Mouse (Mus musculus): ENCODE results near the gene Olfr279. TPM values are rescaled to one million over a fixed set of nuclear protein-coding genes. Genes with fewer than 3 reads are reported as not detected.

The Olfr279 gene
- not detected in 2 replicates for polyA plus RNA-seq (2012; rRNA removed)

DNA sequence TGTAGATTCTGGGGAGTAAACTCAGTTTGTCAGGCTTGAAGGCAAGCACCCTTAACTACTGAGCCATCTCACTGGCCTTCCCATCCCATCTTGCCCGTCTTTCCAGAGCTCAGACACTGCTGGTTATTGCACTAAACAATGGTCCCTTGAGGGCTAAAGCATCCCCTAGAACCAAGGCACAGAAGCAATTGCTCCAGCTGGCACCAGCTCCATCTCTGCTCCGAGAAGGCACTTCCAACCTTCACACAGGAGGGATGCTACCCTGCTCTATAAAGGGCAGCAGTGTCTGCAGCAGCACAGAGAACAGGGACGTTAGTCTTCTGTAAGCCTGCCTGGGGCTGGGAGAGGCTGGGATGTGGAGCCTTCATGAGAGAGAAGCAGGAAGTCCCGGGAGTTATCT, at the start of gene Olfr279:
Gene Olfr279, plus strand, starts transcription at position 301 of the 400 bp plus-strand sequence.

DNA sequence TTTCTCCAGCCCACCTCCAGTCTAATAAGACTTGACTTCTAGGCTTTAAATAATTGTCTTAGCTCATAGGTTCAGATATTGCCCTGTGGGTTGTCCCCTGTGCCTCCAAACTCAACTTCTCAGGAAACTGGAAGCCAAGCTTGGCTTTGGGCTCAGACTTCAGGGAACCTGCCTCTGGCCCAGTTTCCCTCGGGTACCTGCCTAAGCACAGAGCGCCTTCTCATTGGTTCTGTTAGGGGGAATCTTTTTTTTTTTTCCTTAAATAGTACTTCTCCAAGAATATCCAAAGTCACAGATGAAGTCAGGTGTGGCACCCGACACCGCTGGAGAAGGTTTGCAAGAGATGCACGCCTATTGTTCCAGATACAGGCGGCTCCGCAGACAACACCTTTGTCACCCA, 39.9 kb upstream of the Olfr279 start, which contains the start of gene Olfr281:
Gene Olfr281, plus strand, starts transcription at position 301 of the 400 bp plus-strand sequence.

DNA sequence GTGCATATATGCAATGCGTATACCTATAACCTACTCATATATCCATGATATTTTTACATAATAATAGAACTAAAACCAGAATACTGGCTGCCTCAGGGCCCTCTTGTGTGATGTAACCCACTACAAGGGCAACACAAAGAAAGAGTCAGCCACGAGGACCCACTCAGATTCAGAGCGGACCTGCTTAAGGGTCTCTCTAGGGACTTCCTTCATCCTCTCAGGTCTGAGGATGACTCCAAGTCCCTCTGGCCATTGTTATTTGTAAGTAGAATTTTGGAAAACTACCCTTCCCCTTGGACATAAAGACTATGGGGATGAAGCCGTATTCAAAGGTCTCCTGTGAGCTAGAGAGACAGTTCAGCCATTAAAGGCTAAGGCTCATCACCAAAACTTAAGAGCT, 22.6 kb upstream of the Olfr279 start, which contains the start of gene OR5BS1P:
Gene OR5BS1P, plus strand, starts transcription at position 301 of the 400 bp plus-strand sequence.

DNA sequence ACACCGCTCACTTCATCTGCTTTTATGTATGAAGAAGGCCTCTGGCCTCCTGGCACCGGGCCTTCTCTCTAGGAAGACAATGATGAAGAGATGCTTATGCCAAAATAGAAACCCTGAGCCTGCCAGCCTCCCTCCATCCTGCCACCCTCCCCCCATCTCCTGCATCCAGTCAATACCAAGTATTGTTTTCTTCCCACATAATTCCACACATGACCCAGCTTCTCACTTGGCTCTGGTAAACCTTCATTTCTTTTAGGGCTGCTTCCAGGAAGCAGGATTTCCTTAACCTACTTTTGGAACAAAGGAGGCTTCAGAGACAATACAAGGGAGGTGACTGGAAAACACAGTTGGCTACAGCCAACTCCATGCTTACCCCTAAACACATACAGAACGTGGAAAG, 9.5 kb upstream of the Olfr279 start, which contains the start of gene Lalba:
Gene Lalba, minus strand, starts transcription at position 21 of the 400 bp plus-strand sequence.

DNA sequence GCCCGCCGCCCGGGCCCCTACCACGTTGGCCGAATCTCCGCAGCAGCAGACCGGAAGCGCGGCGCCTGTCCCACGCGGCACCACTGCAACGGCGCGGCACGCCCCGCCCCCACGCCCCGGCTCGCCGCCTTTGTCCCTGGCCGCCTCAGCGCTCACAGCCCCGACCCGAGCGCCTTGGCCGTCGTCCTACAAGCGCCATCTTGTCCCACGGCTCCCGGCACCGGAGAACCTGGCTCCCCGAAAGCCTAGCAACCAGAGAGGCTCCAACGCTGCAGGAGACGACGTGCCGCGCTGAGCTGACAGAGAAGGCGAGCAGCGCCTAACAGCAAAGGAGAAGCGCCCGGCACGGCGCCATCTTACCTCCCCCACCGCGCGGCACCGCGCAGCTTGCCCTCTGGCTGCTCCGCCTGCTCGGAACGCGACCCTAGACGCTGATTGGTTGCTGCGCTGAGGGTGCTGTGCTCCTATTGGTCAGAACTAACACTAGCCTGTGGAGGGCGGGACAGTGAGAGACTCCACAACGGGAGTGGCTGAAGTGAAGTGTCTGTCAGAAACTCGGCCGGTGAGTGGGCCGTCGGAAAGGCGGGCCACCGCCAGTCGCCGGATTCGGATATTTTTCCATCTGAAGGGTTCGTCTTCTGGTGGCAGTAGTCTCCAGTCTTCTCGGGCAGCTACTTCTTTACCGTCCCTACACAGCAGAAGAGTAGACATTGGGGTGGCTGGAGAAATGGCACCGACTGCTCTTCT, 41.9 kb downstream of the Olfr279 start, which contains the start of gene Kansl2:
Gene Kansl2, minus strand, starts transcription at position 384 of the 747 bp plus-strand sequence.

Other genes with a start within 250 kb of the Olfr279 start
- not detected in 2 replicates for gene H1fnt, start 235.1 kb upstream of the Olfr279 start, polyA plus RNA-seq (2012; rRNA removed)
- 2.1 and 2.3 TPM in 2 replicates for gene Zfp641, start 196.2 kb upstream of the Olfr279 start, polyA plus RNA-seq (2012; rRNA removed)
- not detected in 2 replicates for gene Olfr285, start 175.0 kb upstream of the Olfr279 start, polyA plus RNA-seq (2012; rRNA removed)
- gene Olfr284, start 151.4 kb upstream of the Olfr279 start, polyA plus RNA-seq (2012; rRNA removed): not detected in 2 replicates
- gene Olfr283, start 111.5 kb upstream of the Olfr279 start, polyA plus RNA-seq (2012; rRNA removed): not detected in 2 replicates
- not detected in 2 replicates for gene Olfr282, start 61.2 kb upstream of the Olfr279 start, polyA plus RNA-seq (2012; rRNA removed)
- not detected in 2 replicates for gene Olfr281, start 39.8 kb upstream of the Olfr279 start, polyA plus RNA-seq (2012; rRNA removed)
- gene OR5BS1P, start 22.5 kb upstream of the Olfr279 start, polyA plus RNA-seq (2012; rRNA removed): not detected in 2 replicates
- not detected in 2 replicates for gene Lalba, start 9.7 kb upstream of the Olfr279 start, polyA plus RNA-seq (2012; rRNA removed)
- 40.8 and 48.7 TPM in 2 replicates for gene Kansl2, start 41.9 kb downstream of the Olfr279 start, polyA plus RNA-seq (2012; rRNA removed)
- gene Ccnt1, start 78.5 kb downstream of the Olfr279 start, polyA plus RNA-seq (2012; rRNA removed): 14.3 and 16.6 TPM in 2 replicates
- gene 4930415O20Rik, start 78.6 kb downstream of the Olfr279 start, polyA plus RNA-seq (2012; rRNA removed): 0.99 TPM in 1 of 2 replicates, not detected in the other
- gene Adcy6, start 117.7 kb downstream of the Olfr279 start, polyA plus RNA-seq (2012; rRNA removed): 92.3 and 95.3 TPM in 2 replicates
- gene Cacnb3, start 138.4 kb downstream of the Olfr279 start, polyA plus RNA-seq (2012; rRNA removed): 122 and 125 TPM in 2 replicates
- gene Ddx23, start 170.5 kb downstream of the Olfr279 start, polyA plus RNA-seq (2012; rRNA removed): 36.2 and 37.9 TPM in 2 replicates
- gene Rnd1, start 185.1 kb downstream of the Olfr279 start, polyA plus RNA-seq (2012; rRNA removed): 2.1 and 2.6 TPM in 2 replicates
- 6.3 and 7.8 TPM in 2 replicates for gene Ccdc65, start 215.8 kb downstream of the Olfr279 start, polyA plus RNA-seq (2012; rRNA removed)
- 28.3 and 37.1 TPM in 2 replicates for gene Fkbp11, start 235.8 kb downstream of the Olfr279 start, polyA plus RNA-seq (2012; rRNA removed)

Data from ovary, adult 2 months (tissue).